Mouse (Mus musculus) E14TG2a.4 (cell line): Measurements from ENCODE around the gene Gadl1.

Source experiments
- CTCF ChIP-seq: conservative IDR thresholded peaks from 2 replicates; pipeline ENCODE4 v1.5.1; 2014; ENCODE audit warnings: low read length
- POU5F1 ChIP-seq: IDR thresholded peaks from 2 replicates; pipeline ENCODE4 v1.6.1; 2014; ENCODE audit warnings: low read length, borderline replicate concordance

DNA sequence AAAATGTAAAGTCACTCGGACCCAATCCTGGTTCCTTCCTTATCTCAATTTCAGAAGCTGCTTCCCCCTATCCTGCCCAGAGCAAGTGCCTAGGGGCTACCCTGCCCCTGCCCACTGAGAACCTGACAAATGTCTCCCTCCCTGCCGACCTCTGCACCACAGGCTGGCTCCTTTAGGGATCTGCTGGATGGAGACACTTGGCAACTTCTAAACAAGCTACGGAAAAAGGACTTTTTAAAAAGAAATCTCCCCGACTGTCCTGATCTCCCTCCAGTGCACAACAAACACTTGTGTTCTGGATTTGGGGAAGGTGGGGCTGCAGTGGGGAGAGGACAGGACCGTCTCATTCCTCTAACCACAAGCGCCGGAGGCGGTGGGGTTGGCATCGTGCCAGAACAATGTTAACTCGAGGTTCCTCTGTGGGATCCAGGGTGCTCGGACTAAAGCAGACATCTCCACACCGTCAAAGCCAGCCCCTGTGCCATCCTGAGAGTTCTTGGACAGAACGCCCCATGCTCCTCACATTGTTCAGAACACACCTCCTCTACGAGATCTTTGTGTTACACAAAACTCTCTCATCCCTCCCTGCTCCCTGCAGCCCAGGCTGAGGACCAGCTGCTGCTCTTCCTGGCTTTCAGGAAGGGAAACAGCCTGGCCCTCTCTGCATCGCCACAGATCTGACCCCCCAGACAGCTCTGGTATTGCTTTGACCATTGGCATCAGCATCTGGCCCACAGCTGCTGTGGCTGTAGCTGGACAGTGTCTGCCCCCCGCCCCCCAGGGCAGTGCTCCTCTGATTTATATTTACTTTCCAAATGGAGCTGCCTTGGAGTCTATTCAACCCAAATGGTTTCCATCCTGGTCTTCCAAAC, 189.7 kb downstream of the Gadl1 start:
- TF ChIP-seq CTCF (no peak), POU5F1 (no peak)
